Mouse (Mus musculus): ENCODE measurements at regions not wholly inside any gene's neighbourhood (a gene's known extent, or its start where the extent isn't known, plus 50 kb on each side); places are given as distances from the start of the nearest gene placed in this dataset.

DNA sequence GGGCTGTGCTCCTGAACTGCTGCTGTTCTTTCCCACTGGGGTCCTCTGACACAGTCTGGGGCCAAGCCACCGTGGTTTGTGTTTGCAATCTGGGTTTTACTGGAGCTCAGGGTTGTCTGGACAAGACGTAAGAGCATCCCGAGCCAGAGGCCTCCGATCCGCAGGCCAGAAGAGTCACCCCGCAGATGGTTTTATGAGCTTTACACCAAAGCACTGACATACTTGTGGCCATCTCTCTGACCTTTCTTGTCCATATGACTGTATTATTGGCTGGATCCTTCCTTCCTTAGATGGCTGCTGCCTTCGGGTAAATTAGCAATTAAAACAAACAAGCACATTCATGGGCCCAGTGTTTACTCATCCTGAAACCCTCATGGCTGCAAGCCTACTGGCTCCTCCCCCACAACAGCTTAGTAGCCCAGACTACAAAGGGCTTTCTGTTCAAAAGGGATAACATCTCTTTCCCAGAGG, 578.4 kb downstream of the Gm826 start:
- Histone ChIP-seq H3K4me3 (ENCODE audit: insufficient read depth, low read depth, low read length) (no peak overlapping the region), H3K27ac (replicated peaks; ENCODE audit: low read depth, low read length) (no peak overlapping the region), H3K4me1 (ENCODE audit: control insufficient read depth, insufficient read depth, insufficient read length, low read length) (no peaks in the 10 kb centered on the region)

DNA sequence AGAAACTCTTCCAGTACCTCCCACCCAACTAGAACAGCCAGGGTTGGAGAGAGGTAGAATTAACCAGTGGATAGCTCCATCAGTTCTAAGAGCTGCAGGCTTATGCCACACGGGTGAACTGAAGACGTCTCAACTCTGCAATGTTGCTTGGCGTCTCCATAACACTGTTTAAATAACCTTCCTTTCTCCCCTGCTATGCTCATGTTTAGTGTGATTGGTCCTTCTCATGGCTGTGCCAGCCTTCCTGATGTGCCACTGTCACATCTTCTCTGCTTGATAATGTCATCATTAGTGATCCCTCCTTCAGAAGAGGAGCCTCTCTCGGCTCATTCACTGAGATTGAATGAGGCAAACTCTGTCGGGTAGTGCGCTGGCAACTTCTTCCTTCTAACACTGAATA, 573.2 kb downstream of the Gm826 start:
- no peak overlapping the region for H3K4me3 ChIP-seq (ENCODE audit: insufficient read depth, low read depth, low read length)
- no peaks in the 10 kb centered on the region for H3K4me1 ChIP-seq (ENCODE audit: control insufficient read depth, insufficient read depth, insufficient read length, low read length)
- no peak overlapping the region for H3K27ac ChIP-seq (replicated peaks; ENCODE audit: low read depth, low read length)

DNA sequence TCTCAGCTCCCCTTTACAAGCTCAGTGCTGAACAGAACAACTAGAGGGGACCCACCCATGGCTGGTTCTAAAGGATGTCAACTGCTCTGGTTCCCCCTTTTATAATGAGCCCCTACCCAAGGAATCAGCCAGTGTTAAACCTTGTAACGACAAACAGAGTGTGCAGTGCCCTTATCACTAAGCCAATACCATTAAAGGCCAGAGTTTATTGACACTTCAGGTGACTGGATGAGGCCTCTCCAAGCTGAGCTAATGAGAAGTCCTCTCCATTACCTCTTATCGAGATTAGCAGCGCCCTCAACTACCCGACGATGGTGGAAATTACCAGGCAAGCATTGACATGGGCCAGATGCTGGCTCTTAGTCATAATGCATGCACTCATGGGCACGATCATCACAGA, 570.8 kb downstream of the Gm826 start:
- Histone ChIP-seq H3K4me1 (ENCODE audit: control insufficient read depth, insufficient read depth, insufficient read length, low read length) (no peaks in the 10 kb centered on the region), H3K27ac (replicated peaks; ENCODE audit: low read depth, low read length) (no peak overlapping the region)

More for the DNA sequence above, 570.8 kb downstream of the Gm826 start:
- H3K4me3 ChIP-seq (ENCODE audit: insufficient read depth, low read depth, low read length): no peak overlapping the region

All from brown adipose tissue, adult 24 weeks (tissue).